Mouse (Mus musculus): ENCODE data around the gene L1cam.
A peak's percentile ranks its signal among the peaks of the same experiment; 100 is the strongest.

L1cam gene

DNA sequence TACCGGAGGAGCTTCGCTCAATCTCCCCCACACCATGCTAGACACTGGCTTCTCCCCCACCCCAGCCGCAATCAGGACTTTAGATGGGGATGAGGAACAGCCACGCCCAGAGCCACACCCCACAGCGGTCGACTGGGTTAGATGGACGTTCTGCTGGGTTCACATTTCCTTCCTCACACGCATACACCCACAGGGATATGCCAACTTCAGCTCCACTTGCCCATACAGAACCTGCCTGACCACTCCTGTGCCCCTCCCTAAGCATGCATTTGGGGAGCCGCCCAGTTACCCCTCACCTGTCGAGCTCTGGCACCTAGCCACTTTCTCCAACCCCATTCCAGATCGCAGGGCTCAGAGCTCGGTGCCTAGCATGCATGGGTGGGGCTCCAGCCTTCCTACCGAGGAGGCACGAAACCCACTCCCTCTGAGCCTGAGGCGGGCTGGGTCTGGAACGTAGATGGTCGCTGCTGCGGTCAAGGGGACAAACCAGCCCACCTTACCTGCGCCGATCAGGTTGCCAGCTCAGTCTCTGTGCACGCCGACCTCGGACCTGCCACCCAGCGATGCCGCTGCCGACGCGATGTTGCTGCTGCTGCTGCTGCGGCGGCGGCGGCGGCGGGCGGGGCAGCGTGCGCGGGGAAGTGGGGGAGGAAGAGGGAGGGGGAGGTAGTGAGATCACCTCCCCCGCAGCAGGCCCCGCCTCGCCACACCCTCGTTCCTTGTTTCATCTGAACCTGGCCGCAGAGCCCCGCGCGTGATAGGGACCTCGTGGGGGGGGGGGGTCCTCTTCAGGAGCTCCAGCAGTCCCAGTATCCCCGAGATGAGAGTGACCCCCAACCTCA is 15.5 kb downstream of the L1cam start:
- DNase-seq (ENCODE audit: low read depth, low spot score) = no peak

- DNase-seq (ENCODE audit: low read depth, low spot score) = no peak
Measured at GRCm38 (mm10) chrX:73877014-73877413, 18.9 kb downstream of the L1cam start.

DNA sequence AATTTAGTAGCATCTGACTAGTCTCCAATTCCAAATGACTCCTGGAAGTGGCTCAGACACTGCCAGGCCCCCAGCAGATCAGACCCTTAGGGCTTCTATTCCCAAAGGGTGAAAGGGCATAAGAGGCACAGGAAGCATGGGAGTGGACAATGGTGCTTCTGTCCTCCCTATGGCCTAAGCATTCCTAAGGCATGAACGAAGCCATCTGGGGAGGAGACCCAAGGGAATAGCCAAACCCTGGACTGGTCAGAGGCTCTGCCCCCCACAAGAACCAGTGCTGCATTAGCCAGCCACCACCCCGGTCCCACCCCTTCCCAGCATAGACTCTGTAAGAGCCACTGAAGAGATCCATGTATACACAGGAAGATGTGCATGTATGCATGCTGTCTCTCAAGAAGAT is 20.0 kb downstream of the L1cam start:
- no peak for DNase-seq (ENCODE audit: low read depth, low spot score)

- no peak for DNase-seq (ENCODE audit: low read depth, low spot score)
Measured at GRCm38 (mm10) chrX:73871956-73872355, 23.9 kb downstream of the L1cam start.

DNA sequence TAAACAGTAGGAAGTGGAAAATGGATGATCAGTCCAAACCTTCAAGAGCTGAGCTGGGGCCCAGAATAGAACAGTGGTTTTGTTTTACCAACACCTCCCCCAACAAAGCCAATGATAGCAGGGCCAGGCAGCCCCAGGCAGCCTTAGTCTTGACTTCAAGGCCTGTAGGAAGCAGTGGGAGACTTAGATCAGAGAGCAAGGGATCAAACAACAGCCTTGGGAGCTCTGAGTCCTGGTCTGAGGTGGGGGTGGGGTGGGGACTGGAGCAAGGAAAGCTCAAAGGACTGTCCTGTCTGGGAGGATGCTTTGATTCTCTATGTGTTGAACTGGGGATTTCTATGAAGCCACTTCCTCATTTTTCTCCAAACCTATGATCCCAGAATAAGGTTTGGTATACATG is 24.4 kb downstream of the L1cam start:
- no peak for DNase-seq (ENCODE audit: low read depth, low spot score)

DNA sequence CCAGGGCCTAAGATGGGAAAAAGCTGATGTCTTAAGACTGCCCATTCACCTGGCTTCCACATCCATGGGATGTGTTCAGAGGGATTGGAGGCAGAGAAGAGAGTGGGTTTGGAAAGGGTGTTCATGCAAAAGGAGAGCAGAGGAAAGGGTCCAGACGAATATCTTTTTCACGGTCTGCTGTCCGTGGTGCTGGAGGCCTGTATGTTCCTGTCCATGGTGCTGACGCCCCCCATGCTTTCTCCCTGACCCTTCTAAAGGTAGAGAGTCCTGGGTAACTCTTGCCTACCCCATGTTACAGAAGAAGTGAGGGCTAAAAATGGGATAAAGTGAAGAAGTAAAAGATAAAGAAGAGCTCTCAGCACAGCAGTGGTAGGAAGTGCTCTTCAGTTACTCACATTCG is 26.6 kb downstream of the L1cam start:
- no peak for DNase-seq (ENCODE audit: low read depth, low spot score)

DNA sequence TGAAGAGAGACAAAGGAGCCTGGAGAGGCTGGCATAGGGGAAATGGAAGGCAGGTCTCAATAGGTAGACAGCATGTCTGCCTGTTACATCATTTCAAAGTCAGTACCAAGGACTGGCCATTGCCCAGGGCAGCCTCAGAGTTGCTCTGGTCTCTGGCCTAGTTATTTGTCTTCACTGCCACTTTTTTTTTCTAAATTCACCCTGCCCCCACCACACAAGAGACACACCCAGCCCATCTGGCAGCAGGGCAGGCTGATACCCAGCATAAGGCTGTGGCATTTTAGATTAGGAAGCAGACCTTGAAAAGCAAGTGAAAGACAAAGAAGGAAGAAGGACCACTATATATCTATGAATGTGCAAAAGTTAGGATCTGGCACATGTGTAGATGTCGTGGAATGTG is 28.1 kb downstream of the L1cam start:
- DNase-seq (ENCODE audit: low read depth, low spot score) = no peak

DNA sequence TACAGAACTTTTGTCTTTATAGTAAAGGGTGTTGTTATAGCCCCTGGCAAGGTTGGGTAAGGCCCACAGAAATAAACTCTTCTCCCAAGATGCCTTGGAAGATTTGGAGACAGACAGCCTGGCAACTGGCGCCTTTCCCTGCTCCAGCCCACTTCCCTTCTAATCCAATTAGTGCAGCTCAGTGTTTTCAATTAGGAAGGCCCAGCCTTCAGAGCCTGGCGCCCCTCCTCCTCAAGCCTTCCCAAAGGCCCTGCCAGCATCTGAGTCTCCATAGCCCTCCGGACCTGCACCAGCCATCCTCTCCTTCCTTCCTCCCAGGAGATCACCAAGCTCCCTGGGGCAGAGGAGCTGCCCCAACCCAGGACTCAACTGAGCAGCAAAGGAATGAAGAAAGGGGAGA is 28.6 kb downstream of the L1cam start:
- peak; percentile 14 for DNase-seq (ENCODE audit: low read depth, low spot score)

GRCm38 (mm10) chrX:73864692-73865091 is 31.2 kb downstream of the L1cam start:
- DNase-seq (ENCODE audit: low read depth, low spot score) = no peak

GRCm38 (mm10) chrX:73855087-73855408 is 40.9 kb downstream of the L1cam start:
- no peak for DNase-seq (ENCODE audit: low read depth, low spot score)

DNA sequence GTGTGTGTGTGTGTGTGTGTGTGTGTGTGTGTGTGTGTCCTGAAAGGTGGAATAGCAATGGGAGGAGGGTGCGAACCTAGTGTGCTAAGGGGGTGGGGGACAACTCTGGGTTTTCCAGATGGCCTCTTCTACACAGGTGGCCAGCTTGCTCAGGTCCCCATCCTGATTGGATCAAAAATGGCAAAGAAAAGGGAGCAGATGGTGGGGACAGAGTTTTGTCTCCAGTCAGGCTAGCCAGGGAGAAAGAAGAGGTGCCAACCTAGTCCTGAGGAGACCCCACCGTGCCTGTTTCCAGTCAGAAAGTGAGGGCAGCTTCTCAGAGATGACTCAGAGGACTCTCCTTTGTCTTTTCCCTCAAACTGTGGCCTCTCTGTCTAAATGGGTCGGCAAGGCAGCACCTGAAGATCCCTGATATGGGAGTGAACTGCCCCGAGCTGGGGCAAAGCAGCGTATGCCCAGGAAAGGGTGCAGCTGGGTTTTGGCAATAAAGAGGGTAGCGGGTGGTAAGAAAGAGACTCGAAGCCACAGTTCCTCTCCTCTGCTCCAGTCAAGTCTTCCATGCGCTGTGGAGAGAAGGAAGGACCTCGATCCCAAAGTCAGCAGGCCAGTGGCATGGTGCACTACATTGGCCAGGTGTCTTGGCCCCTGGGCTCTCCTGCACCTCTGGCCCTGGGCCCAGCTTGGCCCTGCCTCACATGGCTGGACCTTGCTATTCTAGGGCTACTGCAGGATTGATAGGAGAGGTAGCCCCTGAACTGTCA is 41.4 kb downstream of the L1cam start:
- no peak for DNase-seq (ENCODE audit: low read depth, low spot score)

DNA sequence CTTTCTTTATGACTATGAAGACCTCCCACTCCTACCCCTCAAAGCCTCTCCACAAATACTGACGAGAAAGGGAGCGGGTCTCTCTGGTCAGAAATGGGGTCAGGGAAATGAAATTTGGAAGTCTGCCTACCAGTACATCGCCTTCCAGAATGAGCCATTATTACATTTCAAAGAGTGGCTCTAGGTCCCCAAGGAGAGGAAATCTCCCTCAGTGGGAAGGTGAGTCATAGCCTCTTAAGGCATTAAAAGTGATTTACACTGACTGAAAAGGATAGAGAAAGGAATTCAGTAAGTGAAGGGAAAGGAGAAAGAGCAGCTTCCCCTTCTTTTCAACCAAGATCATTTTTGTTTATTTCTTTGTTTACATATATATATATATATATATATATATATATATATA is 59.2 kb downstream of the L1cam start:
- DNase-seq (ENCODE audit: low read depth, low spot score) = no peak

- DNase-seq (ENCODE audit: low read depth, low spot score) = no peak
Measured at GRCm38 (mm10) chrX:73835731-73836130, 60.2 kb downstream of the L1cam start.

DNA sequence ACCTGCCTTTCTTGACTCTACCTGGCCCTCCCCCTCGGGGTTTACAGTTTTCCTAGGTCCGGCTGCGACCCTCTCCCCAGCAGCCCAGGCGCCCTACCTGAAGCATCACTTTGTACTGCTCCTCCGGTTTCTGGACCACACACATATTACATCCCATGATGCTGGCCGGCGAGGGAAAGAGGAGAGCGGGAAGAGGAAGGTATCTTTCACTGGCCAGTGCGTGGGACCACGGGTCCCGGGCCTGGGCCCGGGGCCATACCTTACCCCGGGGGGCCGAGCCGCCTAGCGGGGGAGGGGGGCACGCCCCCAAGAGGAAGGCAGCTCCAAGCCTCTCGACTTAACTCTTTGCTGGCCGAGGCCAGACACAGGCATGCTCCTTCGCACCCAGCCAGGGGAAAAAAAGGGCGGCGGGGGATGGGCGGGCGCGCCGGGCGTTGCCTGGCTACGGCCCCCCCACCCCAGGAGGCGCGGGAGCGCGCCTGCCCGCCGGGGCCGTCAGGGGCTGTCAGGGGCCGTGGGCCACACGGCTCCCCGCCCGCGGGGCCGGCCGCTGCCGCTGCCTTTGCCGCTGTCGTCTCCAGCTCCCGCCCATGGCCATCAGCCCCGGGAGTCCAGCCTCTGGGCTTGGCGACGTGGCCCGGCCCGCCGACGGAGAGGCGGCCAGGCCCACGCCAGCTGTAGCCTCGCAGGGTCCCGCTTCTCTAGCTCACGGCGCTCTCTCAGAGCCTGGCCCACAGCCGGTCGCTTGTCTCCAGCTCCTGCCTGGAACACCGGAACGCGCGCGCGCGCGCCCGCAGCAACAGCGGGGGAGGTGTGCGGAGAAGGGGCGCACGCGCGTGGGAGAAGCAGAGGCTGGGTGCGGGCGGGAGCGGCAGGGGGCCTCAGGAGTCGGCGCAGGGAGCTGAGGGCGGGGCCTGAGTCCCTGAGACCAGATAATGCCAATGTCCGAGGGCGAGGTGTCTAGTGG is 71.4 kb downstream of the L1cam start, which contains the start of gene Pdzd4:
Gene Pdzd4 (minus strand): TSS at position 785 of the 967 bp plus-strand sequence.
- DNase-seq (ENCODE audit: low read depth, low spot score) = peak; percentile 69

GRCm38 (mm10) chrX:73823747-73824146 is 72.2 kb downstream of the L1cam start:
- DNase-seq (ENCODE audit: low read depth, low spot score) = no peak

GRCm38 (mm10) chrX:73816596-73817314 is 79.2 kb downstream of the L1cam start:
- DNase-seq (ENCODE audit: low read depth, low spot score) = no peak

GRCm38 (mm10) chrX:73815072-73815471 is 80.8 kb downstream of the L1cam start:
- no peak for DNase-seq (ENCODE audit: low read depth, low spot score)

DNA sequence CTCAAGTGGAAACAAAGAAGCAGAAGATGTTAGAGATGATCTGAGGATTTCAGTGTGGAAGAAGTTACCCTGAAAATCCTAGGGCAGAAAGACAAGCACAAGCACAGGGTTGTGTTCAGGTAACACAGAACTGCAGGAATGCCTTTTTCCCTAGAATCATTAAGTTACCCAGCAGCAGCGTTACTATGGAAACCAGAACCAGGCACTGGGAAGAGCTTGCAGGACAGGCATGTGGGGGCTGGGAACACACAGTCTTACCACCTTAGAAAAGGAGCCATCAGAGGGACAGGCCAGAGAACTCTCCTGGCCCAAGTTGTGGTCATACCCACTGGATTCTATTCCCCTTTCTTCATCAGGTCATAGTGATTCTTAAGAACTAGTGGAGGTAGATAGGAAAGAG is 90.1 kb downstream of the L1cam start:
- no peak for DNase-seq (ENCODE audit: low read depth, low spot score)
